Mouse (Mus musculus): ENCODE measurements around the gene Cdk19. TPM values are rescaled to one million over a fixed set of nuclear protein-coding genes. Genes with fewer than 3 reads are reported as not detected.
A peak's percentile ranks its signal among the peaks of the same experiment; 100 is the strongest.
"Not testable (repeated sequence)": the region's sequence is repeated elsewhere in the genome, so short reads cannot be mapped to it uniquely, and the experiment has no call there.

Cdk19 gene
- polyA plus RNA-seq, 1 experiment = 41.0 TPM

- TF ChIP-seq CTCF (IDR thresholded peaks at IDR 0.05; ENCODE audit: extremely low read depth, insufficient read depth, low read length) = no peak
- no peak for TF ChIP-seq POLR2A (IDR thresholded peaks at IDR 0.05; ENCODE audit: extremely low read depth, insufficient read depth, low read length)
- Histone ChIP-seq H3K4me3 (ENCODE audit: insufficient read depth, low read length) (no peak overlapping the region), H3K27ac (ENCODE audit: insufficient read depth, low read length) (no peak overlapping the region), H3K4me1 (ENCODE audit: control insufficient read depth, insufficient read depth, low read length) (peaks cover 2% of the 10 kb centered on the region; the same call in 1 of the 2 replicates)
Observed at GRCm38 (mm10) chr10:40411370-40411769, 72.0 kb downstream of the Cdk19 start.

- Histone ChIP-seq H3K4me3 (ENCODE audit: insufficient read depth, low read length) (no peak overlapping the region), H3K4me1 (ENCODE audit: control insufficient read depth, insufficient read depth, low read length) (peaks cover 6% of the 10 kb centered on the region), H3K27ac (ENCODE audit: insufficient read depth, low read length) (peak overlapping the region; percentile 35; the same call in 1 of the 2 replicates)
- TF ChIP-seq POLR2A (IDR thresholded peaks at IDR 0.05; ENCODE audit: extremely low read depth, insufficient read depth, low read length) (no peak), CTCF (IDR thresholded peaks at IDR 0.05; ENCODE audit: extremely low read depth, insufficient read depth, low read length) (no peak)
Observed at GRCm38 (mm10) chr10:40416944-40417343, 77.6 kb downstream of the Cdk19 start.

DNA sequence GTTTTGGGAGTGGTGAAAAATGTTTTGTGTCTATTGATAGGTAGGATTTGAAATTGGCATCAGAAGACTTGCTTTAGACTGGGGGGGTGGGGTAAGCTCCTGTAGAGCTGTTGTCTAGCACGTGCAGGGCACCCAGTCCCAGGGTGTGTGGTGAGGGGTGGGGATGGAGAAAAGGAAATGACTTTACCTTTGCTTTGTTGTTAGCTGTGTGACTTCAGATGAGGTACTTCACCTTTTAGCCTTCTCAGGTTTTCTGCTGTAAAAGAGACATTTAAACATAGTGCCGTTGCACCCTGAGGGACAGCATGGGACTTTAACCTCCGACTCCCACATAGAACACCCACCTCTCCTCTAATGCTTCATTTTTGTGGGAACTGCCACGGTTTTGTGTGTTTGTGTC, 80.5 kb downstream of the Cdk19 start:
- H3K27ac ChIP-seq (ENCODE audit: insufficient read depth, low read length) = no peak overlapping the region
- H3K4me1 ChIP-seq (ENCODE audit: control insufficient read depth, insufficient read depth, low read length) = peaks cover 9% of the 10 kb centered on the region
- TF ChIP-seq POLR2A (IDR thresholded peaks at IDR 0.05; ENCODE audit: extremely low read depth, insufficient read depth, low read length) = no peak
- no peak for TF ChIP-seq CTCF (IDR thresholded peaks at IDR 0.05; ENCODE audit: extremely low read depth, insufficient read depth, low read length)
- H3K4me3 ChIP-seq (ENCODE audit: insufficient read depth, low read length) = no peak overlapping the region

GRCm38 (mm10) chr10:40420703-40421102, 81.3 kb downstream of the Cdk19 start:
- Histone ChIP-seq H3K27ac (ENCODE audit: insufficient read depth, low read length) (peak overlapping the region; percentile 53), H3K4me3 (ENCODE audit: insufficient read depth, low read length) (no peak overlapping the region), H3K4me1 (ENCODE audit: control insufficient read depth, insufficient read depth, low read length) (peaks cover 9% of the 10 kb centered on the region)
- no peak for TF ChIP-seq POLR2A (IDR thresholded peaks at IDR 0.05; ENCODE audit: extremely low read depth, insufficient read depth, low read length)
- no peak for TF ChIP-seq CTCF (IDR thresholded peaks at IDR 0.05; ENCODE audit: extremely low read depth, insufficient read depth, low read length)

GRCm38 (mm10) chr10:40421724-40422123, 82.4 kb downstream of the Cdk19 start:
- TF ChIP-seq CTCF (IDR thresholded peaks at IDR 0.05; ENCODE audit: extremely low read depth, insufficient read depth, low read length) (no peak), POLR2A (IDR thresholded peaks at IDR 0.05; ENCODE audit: extremely low read depth, insufficient read depth, low read length) (no peak)
- Histone ChIP-seq H3K4me3 (ENCODE audit: insufficient read depth, low read length) (no peak overlapping the region), H3K4me1 (ENCODE audit: control insufficient read depth, insufficient read depth, low read length) (peaks cover 9% of the 10 kb centered on the region), H3K27ac (ENCODE audit: insufficient read depth, low read length) (no peak overlapping the region)

GRCm38 (mm10) chr10:40422696-40423095, 83.3 kb downstream of the Cdk19 start:
- Histone ChIP-seq H3K4me1 (ENCODE audit: control insufficient read depth, insufficient read depth, low read length) (peaks cover 5% of the 10 kb centered on the region; the same call in 1 of the 2 replicates), H3K4me3 (ENCODE audit: insufficient read depth, low read length) (no peak overlapping the region), H3K27ac (ENCODE audit: insufficient read depth, low read length) (no peak overlapping the region; the same call in 1 of the 2 replicates)
- TF ChIP-seq POLR2A (IDR thresholded peaks at IDR 0.05; ENCODE audit: extremely low read depth, insufficient read depth, low read length) = no peak
- no peak for TF ChIP-seq CTCF (IDR thresholded peaks at IDR 0.05; ENCODE audit: extremely low read depth, insufficient read depth, low read length)

GRCm38 (mm10) chr10:40424428-40424827, 85.1 kb downstream of the Cdk19 start:
- not testable (repeated sequence) for H3K27ac ChIP-seq (ENCODE audit: insufficient read depth, low read length); H3K4me1 ChIP-seq (ENCODE audit: control insufficient read depth, insufficient read depth, low read length); H3K4me3 ChIP-seq (ENCODE audit: insufficient read depth, low read length)

- peaks cover 5% of the 10 kb centered on the region; the same call in 1 of the 2 replicates for H3K4me1 ChIP-seq (ENCODE audit: control insufficient read depth, insufficient read depth, low read length)
- no peak for TF ChIP-seq POLR2A (IDR thresholded peaks at IDR 0.05; ENCODE audit: extremely low read depth, insufficient read depth, low read length)
- no peak for TF ChIP-seq CTCF (IDR thresholded peaks at IDR 0.05; ENCODE audit: extremely low read depth, insufficient read depth, low read length)
- H3K4me3 ChIP-seq (ENCODE audit: insufficient read depth, low read length) = peak overlapping the region; percentile 26
- H3K27ac ChIP-seq (ENCODE audit: insufficient read depth, low read length) = 0 out of 2 replicates have a peak overlapping the region, but pooled peaks have one; percentile 42
Observed at GRCm38 (mm10) chr10:40425243-40426095, 86.1 kb downstream of the Cdk19 start.

GRCm38 (mm10) chr10:40426096-40426450, 86.7 kb downstream of the Cdk19 start:
- TF ChIP-seq CTCF (IDR thresholded peaks at IDR 0.05; ENCODE audit: extremely low read depth, insufficient read depth, low read length) = no peak
- Histone ChIP-seq H3K4me1 (ENCODE audit: control insufficient read depth, insufficient read depth, low read length) (peaks cover 3% of the 10 kb centered on the region; the same call in 1 of the 2 replicates), H3K4me3 (ENCODE audit: insufficient read depth, low read length) (no peak overlapping the region), H3K27ac (ENCODE audit: insufficient read depth, low read length) (no peak overlapping the region)

DNA sequence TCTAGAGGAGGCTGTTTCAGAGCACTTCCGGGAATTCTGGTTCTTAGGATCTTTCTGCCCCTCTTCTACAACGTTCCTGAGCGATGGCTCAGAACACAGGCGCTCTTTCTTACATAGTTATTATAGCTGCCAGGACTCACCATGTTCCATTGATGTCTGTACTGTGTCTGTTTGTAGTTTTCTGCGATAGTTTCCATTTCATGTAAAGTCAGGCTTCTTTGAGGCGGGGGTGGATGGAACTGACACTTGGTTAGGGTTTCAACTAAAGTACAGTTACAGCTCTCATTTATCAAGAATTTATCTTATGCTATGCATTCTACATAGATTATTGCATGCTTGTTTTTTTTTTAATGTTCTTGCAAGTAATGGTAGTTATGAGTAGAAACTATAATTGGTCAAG, 89.3 kb downstream of the Cdk19 start:
- Histone ChIP-seq H3K4me3 (ENCODE audit: insufficient read depth, low read length) (no peak overlapping the region), H3K27ac (ENCODE audit: insufficient read depth, low read length) (no peak overlapping the region), H3K4me1 (ENCODE audit: control insufficient read depth, insufficient read depth, low read length) (no peaks in the 10 kb centered on the region; the same call in 1 of the 2 replicates)
- TF ChIP-seq POLR2A (IDR thresholded peaks at IDR 0.05; ENCODE audit: extremely low read depth, insufficient read depth, low read length) (no peak), CTCF (IDR thresholded peaks at IDR 0.05; ENCODE audit: extremely low read depth, insufficient read depth, low read length) (no peak)
